Comparison of ENCODE assay signal across 23 mouse cellular contexts in the genomic region with DNA sequence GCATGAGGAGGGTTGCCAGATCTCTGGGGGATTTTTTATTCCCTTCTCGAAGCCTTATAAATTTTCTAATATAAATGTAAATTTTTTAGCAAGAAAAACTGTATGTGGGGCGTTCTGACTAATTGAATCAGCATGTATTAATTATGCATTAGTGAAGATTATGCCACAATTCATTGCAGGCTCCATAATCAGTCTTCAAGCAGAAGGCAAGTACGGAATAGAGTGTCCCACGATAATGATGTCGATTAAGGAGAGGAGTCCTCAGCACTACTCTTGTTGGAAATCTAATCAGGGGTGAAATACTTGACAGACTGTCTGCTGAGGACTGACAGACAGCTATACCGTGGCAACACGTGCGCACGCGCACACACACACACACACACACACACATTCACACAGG.
DNase-seq lines count a peak whose midpoint lies in the region; ATAC-seq and TF ChIP-seq lines count a peak whose summit lies in the region.
"Had no signal": no experiment of that assay in that cellular context is flagged by ENCODE, and none has a peak within 500 bp of the region (broad histone marks: within the 10 kb centered on the region; RNA-seq: fewer than 3 reads in every experiment).

No protein-coding gene starts in this region.

- H3K4me2 ChIP-seq in hindbrain, embryonic 13.5 days, result no peak overlapping the region
- no peak overlapping the region for H3K4me2 ChIP-seq in hindbrain, embryonic 11.5 days (replicated peaks; ENCODE audit: low read depth, low read length)
- H3K4me2 ChIP-seq in hindbrain, postnatal 0 days (ENCODE audit: low read depth, low read length), result no peak overlapping the region
- H3K4me2 ChIP-seq: heart, embryonic 11.5 days; liver, embryonic 15.5 days; lung, embryonic 15.5 days had no signal

- no peak overlapping the region for H3K4me3 ChIP-seq in hindbrain, embryonic 13.5 days
- no peak overlapping the region for H3K4me3 ChIP-seq in hindbrain, embryonic 11.5 days (ENCODE audit: low read depth, low read length)
- no peak overlapping the region for H3K4me3 ChIP-seq in hindbrain, postnatal 0 days (ENCODE audit: low read length)
- H3K4me3 ChIP-seq: layer of hippocampus, adult 2 months; limb, embryonic 10.5 days; liver, embryonic 15.5 days; lung, embryonic 15.5 days had no signal

- DNase-seq in hindbrain, embryonic 11.5 days (ENCODE audit: low spot score), result no peak
- peak; percentile 13 for DNase-seq in testis, postnatal 10 days (ENCODE audit: low spot score)
- no peak for DNase-seq in testis, postnatal 14 days (ENCODE audit: low spot score)
- DNase-seq in hindbrain, postnatal 0 days (ENCODE audit: low spot score), result no peak
- DNase-seq in heart, adult 8-10 months (ENCODE audit: low spot score), result no peak
- no peak for DNase-seq in cerebellum, adult 8-10 months
- DNase-seq: adrenal gland, adult 8-10 months; cerebellum, adult 2 months; kidney, adult 9 months; kidney, postnatal 14 days; liver; lung, postnatal 36 days; right cerebral cortex, postnatal 4 days; thymus, adult 18-20 months; thymus, postnatal 36 days had no signal

- WGBS in hindbrain, embryonic 13.5 days, result 65% methylated on average over 10 of the region's 10 CpGs
- 86% methylated on average over 10 of the region's 10 CpGs for WGBS in hindbrain, embryonic 11.5 days
- WGBS in hindbrain, postnatal 0 days, result 61% methylated on average over 10 of the region's 10 CpGs

- no peaks in the 10 kb centered on the region for H3K27me3 ChIP-seq in hindbrain, embryonic 13.5 days
- no peaks in the 10 kb centered on the region for H3K27me3 ChIP-seq in hindbrain, embryonic 11.5 days (ENCODE audit: control insufficient read depth, insufficient read depth, low read length)
- H3K27me3 ChIP-seq in hindbrain, postnatal 0 days (ENCODE audit: insufficient read depth, low read length), result no peaks in the 10 kb centered on the region
- H3K27me3 ChIP-seq: liver, embryonic 15.5 days; lung, embryonic 15.5 days had no signal

- H3K9me3 ChIP-seq in hindbrain, embryonic 13.5 days, result no peaks in the 10 kb centered on the region
- no peaks in the 10 kb centered on the region for H3K9me3 ChIP-seq in hindbrain, embryonic 11.5 days (ENCODE audit: control insufficient read depth, low read length)
- H3K9me3 ChIP-seq in hindbrain, postnatal 0 days (ENCODE audit: low read length), result no peaks in the 10 kb centered on the region
- H3K9me3 ChIP-seq: limb, embryonic 10.5 days; liver, embryonic 15.5 days; lung, embryonic 15.5 days had no signal

- H3K27ac ChIP-seq in hindbrain, embryonic 13.5 days, result peak overlapping the region; percentile 77
- no peak overlapping the region for H3K27ac ChIP-seq in hindbrain, embryonic 11.5 days (ENCODE audit: low read depth, low read length)
- no peak overlapping the region for H3K27ac ChIP-seq in hindbrain, postnatal 0 days
- H3K27ac ChIP-seq: layer of hippocampus, adult 2 months; limb, embryonic 10.5 days; liver, embryonic 15.5 days; lung, embryonic 15.5 days had no signal

- H3K4me1 ChIP-seq in hindbrain, embryonic 13.5 days (replicated peaks), result peaks cover 18% of the 10 kb centered on the region
- H3K4me1 ChIP-seq in hindbrain, embryonic 11.5 days (replicated peaks; ENCODE audit: control insufficient read depth, insufficient read depth, low read length), result no peaks in the 10 kb centered on the region
- 0 out of 2 replicates have a peak, but pooled peaks cover 5% of the 10 kb centered on the region for H3K4me1 ChIP-seq in hindbrain, postnatal 0 days (ENCODE audit: insufficient read depth, low read length)
- H3K4me1 ChIP-seq: liver, embryonic 15.5 days; lung, embryonic 15.5 days had no signal

- no peak for TF ChIP-seq CTCF in hindbrain, postnatal 0 days (IDR thresholded peaks at IDR 0.05; ENCODE audit: low read depth)

- H3K36me3 ChIP-seq in hindbrain, embryonic 13.5 days, result no peaks in the 10 kb centered on the region
- H3K36me3 ChIP-seq in hindbrain, embryonic 11.5 days (ENCODE audit: control insufficient read depth, insufficient read depth, low read length), result no peaks in the 10 kb centered on the region
- no peaks in the 10 kb centered on the region for H3K36me3 ChIP-seq in hindbrain, postnatal 0 days (ENCODE audit: insufficient read depth, low read length)
- H3K36me3 ChIP-seq: limb, embryonic 10.5 days; liver, embryonic 15.5 days; lung, embryonic 15.5 days had no signal

- no peak overlapping the region for H3K9ac ChIP-seq in hindbrain, embryonic 13.5 days
- no peak overlapping the region for H3K9ac ChIP-seq in hindbrain, embryonic 11.5 days (ENCODE audit: low read depth, low read length)
- H3K9ac ChIP-seq in hindbrain, postnatal 0 days (replicated peaks; ENCODE audit: low read length), result no peak overlapping the region
- H3K9ac ChIP-seq: liver, embryonic 15.5 days; lung, embryonic 15.5 days had no signal

- peak; percentile 59 for ATAC-seq in hindbrain, embryonic 13.5 days (ENCODE audit: low FRiP score)
- ATAC-seq in hindbrain, embryonic 11.5 days (ENCODE audit: low FRiP score), result no peak
- ATAC-seq in hindbrain, postnatal 0 days, result 0 out of 2 replicates have a peak, but pooled peaks have one; percentile 9
- ATAC-seq: activated CD4-positive, CD25-positive, alpha-beta regulatory T cell, adult 4 months; intestine, embryonic 16.5 days had no signal
